Mouse (Mus musculus) MEL (cell line): ENCODE data around the gene Unc5b.

Experiments
- NRF1 ChIP-seq: IDR thresholded peaks from 2 replicates; pipeline ENCODE4 v1.6.1; 2014; ENCODE audit warnings: low read depth, mild to moderate bottlenecking, inconsistent platforms, low read length, improper control_type of control experiment, moderate library complexity; ENCODE audit not compliant: poor library complexity, insufficient read depth, severe bottlenecking
- SIN3A ChIP-seq: IDR thresholded peaks from 2 replicates; pipeline ENCODE4 v1.6.1; 2012; ENCODE audit warnings: low read length, improper control_type of control experiment, inconsistent platforms
- ZC3H11A ChIP-seq: IDR thresholded peaks from 2 replicates; pipeline ENCODE4 v1.6.1; 2012; ENCODE audit warnings: low read depth, mild to moderate bottlenecking, inconsistent platforms, low read length, improper control_type of control experiment
- ZMIZ1 ChIP-seq: IDR thresholded peaks from 2 replicates; pipeline ENCODE4 v1.6.1; 2012; ENCODE audit warnings: low read depth, mild to moderate bottlenecking, inconsistent platforms, low read length, improper control_type of control experiment, moderate library complexity

- TF ChIP-seq NRF1: no peak
- TF ChIP-seq ZMIZ1: no peak
- TF ChIP-seq SIN3A: peak; percentile 49; the same call in 1 of the 2 replicates
- TF ChIP-seq ZC3H11A: peak; percentile 33
Observed at GRCm38 (mm10) chr10:60760377-60760776, 71.0 kb downstream of the Unc5b start.
